Mouse (Mus musculus): ENCODE results near the gene Gm10697. TPM values are rescaled to one million over a fixed set of nuclear protein-coding genes. Genes with fewer than 3 reads are reported as not detected.
"Not testable (repeated sequence)": the region's sequence is repeated elsewhere in the genome, so short reads cannot be mapped to it uniquely, and the experiment has no call there.

Gene Gm10697
- polyA plus RNA-seq (2014; fragmentation: Nextera tagmentation; extraction: Ambion mirVana) = not detected in 2 replicates

DNA sequence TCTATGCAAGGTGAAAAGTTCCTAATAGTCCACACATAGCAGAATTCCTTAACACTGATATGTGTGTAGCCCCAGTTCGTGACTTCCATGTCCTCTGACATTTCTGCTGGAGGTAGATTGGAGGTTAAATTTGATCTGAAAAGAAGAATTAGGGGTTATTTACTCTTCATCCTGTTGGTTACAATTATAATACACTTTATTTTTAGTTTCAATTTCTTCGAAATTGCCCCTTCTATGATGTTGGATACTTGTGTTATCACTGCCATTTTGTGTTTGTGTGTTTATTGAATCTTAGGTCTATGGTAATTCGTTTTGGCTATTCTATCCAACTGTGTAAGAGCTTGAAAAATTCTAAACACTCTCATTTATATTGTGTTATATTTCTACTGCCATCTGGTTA, at the start of gene Gm10697:
Gm10697 (minus strand) TSS at position 101 of the 400 bp plus-strand sequence.
- WGBS = 40% methylated on average over 1 of the region's 3 CpGs

DNA sequence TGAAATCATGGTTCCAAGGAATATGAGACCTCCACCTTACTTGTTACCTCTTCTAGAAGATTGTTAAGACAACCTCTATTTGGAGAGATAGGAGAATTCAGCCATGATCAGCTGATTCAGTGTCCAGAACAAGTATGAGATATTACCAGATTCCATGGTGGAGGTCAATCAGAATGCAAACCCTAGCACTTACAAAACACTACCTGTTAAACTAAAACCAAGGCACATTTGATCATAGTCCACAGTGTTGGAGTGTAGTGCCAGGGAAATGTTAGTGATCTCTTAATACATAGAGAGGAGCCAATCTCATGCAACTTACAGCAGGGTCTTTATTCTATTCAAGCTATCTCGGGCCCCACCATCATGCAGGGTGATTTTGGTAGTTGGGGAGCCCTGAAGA, 42.6 kb upstream of the Gm10697 start:
- not testable (repeated sequence) for H3K4me3 ChIP-seq (ENCODE audit: low read depth, low read length); H3K4me1 ChIP-seq (ENCODE audit: control insufficient read depth, insufficient read depth, low read length); ATAC-seq (ENCODE audit: insufficient read depth, low FRiP score, low TSS enrichment); H3K27me3 ChIP-seq (ENCODE audit: control insufficient read depth, insufficient read depth, low read length); H3K9ac ChIP-seq (ENCODE audit: low read length); H3K9me3 ChIP-seq (ENCODE audit: control insufficient read depth, low read length); H3K4me2 ChIP-seq (ENCODE audit: low read depth); H3K36me3 ChIP-seq (ENCODE audit: control insufficient read depth, insufficient read depth, low read length); H3K27ac ChIP-seq (ENCODE audit: low read depth, low read length); DNase-seq (ENCODE audit: low spot score)
- WGBS = 77% methylated on average over 1 of the region's 1 CpGs

More for the DNA sequence above, at the start of gene Gm10697:
- H3K4me1 ChIP-seq (ENCODE audit: control insufficient read depth, insufficient read depth, low read length); H3K4me3 ChIP-seq (ENCODE audit: low read depth, low read length); H3K27me3 ChIP-seq (ENCODE audit: control insufficient read depth, insufficient read depth, low read length); DNase-seq (ENCODE audit: low spot score); H3K27ac ChIP-seq (ENCODE audit: low read depth, low read length); H3K36me3 ChIP-seq (ENCODE audit: control insufficient read depth, insufficient read depth, low read length); ATAC-seq (ENCODE audit: insufficient read depth, low FRiP score, low TSS enrichment); H3K4me2 ChIP-seq (ENCODE audit: low read depth); H3K9ac ChIP-seq (ENCODE audit: low read length); H3K9me3 ChIP-seq (ENCODE audit: control insufficient read depth, low read length): not testable (repeated sequence)

DNA sequence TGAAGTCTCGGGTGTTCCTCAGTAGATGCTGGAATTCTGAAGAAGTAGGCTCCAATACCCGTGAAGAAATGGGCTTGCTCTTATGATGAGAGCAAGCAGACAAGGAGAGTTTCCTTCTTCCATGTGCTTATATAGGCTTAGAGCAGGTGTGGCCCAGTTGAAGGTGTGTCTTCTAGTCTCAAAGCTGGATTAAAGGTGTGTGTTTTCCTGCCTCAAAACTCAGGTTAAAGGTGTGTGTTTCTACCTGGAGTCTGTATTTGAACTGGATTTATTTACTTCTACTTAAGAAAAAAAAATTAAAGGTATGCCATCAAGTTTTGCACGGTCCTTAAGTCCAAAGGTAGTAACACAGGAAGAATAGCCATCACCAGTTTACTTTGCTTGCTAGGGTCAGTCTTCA, 17.7 kb downstream of the Gm10697 start, which contains the start of gene Gm9125:
Gm9125 (minus strand) TSS at position 101 of the 400 bp plus-strand sequence.
- not testable (repeated sequence) for H3K36me3 ChIP-seq (ENCODE audit: control insufficient read depth, insufficient read depth, low read length); ATAC-seq (ENCODE audit: insufficient read depth, low FRiP score, low TSS enrichment); H3K9me3 ChIP-seq (ENCODE audit: control insufficient read depth, low read length); H3K9ac ChIP-seq (ENCODE audit: low read length); H3K4me3 ChIP-seq (ENCODE audit: low read depth, low read length); H3K27ac ChIP-seq (ENCODE audit: low read depth, low read length); DNase-seq (ENCODE audit: low spot score); H3K4me1 ChIP-seq (ENCODE audit: control insufficient read depth, insufficient read depth, low read length); H3K4me2 ChIP-seq (ENCODE audit: low read depth); H3K27me3 ChIP-seq (ENCODE audit: control insufficient read depth, insufficient read depth, low read length)
- WGBS = 90% methylated on average over 1 of the region's 3 CpGs

DNA sequence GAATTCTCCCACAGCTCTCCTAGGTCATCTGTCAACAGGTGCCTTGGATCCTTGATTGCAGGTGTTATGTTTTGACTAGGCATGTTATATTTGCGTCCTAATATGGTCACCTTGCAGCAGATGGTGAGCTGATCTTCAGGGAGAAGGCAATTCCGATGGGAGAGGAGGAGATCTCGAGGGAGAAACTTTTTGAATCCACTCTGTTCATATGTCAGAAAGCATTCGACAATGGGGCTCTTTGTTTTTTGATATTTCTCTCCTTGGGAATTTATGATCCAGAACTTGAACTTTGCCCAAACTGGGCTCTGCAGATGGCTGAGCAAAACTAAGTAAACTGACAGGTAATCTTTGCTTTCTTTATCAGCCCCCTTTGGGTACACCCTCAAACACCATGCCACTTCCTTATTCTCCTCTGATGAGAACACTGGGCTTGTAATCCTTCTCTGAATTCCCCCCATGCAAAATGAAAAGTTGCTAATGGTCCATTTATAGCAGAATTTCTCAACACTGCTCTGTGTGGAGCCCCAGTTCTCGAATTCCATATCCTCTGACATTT, 22.8 kb downstream of the Gm10697 start:
- H3K9ac ChIP-seq (ENCODE audit: low read length) = not testable (repeated sequence)
- WGBS = no CpG with 5 or more reads among the region's 5 CpGs

DNA sequence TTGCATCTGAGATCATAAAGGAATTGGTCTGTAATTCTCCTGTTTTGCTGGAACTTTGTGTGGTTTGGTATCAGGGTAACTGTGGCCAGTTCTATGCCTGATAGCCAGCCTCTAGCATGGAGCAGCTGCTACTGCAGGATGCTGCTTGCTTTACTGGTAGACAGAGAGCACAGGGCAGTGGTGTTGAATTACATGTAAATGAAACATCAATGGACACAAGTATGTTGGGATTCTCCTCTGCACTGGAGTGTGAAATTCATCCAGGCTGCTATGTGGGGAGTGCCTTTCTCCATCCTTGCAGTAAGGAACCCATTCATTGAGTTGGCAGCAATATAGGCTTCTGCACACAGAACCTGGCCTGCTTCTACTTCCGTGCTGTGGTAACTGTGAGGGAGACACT, 34.2 kb downstream of the Gm10697 start:
- 94% methylated on average over 1 of the region's 1 CpGs for WGBS
- not testable (repeated sequence) for H3K4me1 ChIP-seq (ENCODE audit: control insufficient read depth, insufficient read depth, low read length); DNase-seq (ENCODE audit: low spot score); H3K27me3 ChIP-seq (ENCODE audit: control insufficient read depth, insufficient read depth, low read length); ATAC-seq (ENCODE audit: insufficient read depth, low FRiP score, low TSS enrichment); H3K4me2 ChIP-seq (ENCODE audit: low read depth); H3K4me3 ChIP-seq (ENCODE audit: low read depth, low read length); H3K36me3 ChIP-seq (ENCODE audit: control insufficient read depth, insufficient read depth, low read length); H3K9me3 ChIP-seq (ENCODE audit: control insufficient read depth, low read length); H3K27ac ChIP-seq (ENCODE audit: low read depth, low read length); H3K9ac ChIP-seq (ENCODE audit: low read length)

More for the DNA sequence above, 22.8 kb downstream of the Gm10697 start:
- not testable (repeated sequence) for H3K4me2 ChIP-seq (ENCODE audit: low read depth); H3K36me3 ChIP-seq (ENCODE audit: control insufficient read depth, insufficient read depth, low read length); H3K27ac ChIP-seq (ENCODE audit: low read depth, low read length); ATAC-seq (ENCODE audit: insufficient read depth, low FRiP score, low TSS enrichment); H3K4me1 ChIP-seq (ENCODE audit: control insufficient read depth, insufficient read depth, low read length); H3K4me3 ChIP-seq (ENCODE audit: low read depth, low read length); H3K9me3 ChIP-seq (ENCODE audit: control insufficient read depth, low read length); DNase-seq (ENCODE audit: low spot score); H3K27me3 ChIP-seq (ENCODE audit: control insufficient read depth, insufficient read depth, low read length)

DNA sequence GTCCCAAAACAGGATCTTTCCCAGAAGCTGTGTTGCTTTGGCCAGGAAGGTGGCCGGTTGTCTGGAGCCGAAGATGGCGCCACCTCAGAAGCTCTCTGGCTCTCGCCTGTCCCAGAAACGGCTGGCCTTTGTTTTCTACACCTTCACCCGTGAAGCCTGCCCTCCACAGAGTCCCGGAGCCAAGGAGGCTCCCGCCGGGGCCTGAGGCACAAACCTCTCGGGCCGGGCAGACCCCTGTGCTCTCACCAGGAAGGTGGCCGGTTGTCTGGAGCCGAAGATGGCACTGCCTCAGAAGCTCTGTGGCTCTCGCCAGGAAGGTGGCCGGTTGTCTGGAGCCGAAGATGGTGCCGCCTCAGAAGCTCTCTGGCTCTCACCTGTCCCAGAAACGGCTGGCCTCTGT, 38.0 kb downstream of the Gm10697 start:
- not testable (repeated sequence) for H3K27me3 ChIP-seq (ENCODE audit: control insufficient read depth, insufficient read depth, low read length)

More for the DNA sequence above, 38.0 kb downstream of the Gm10697 start:
- WGBS = 93% methylated on average over 13 of the region's 18 CpGs
- H3K9me3 ChIP-seq (ENCODE audit: control insufficient read depth, low read length); ATAC-seq (ENCODE audit: insufficient read depth, low FRiP score, low TSS enrichment); H3K9ac ChIP-seq (ENCODE audit: low read length); H3K4me1 ChIP-seq (ENCODE audit: control insufficient read depth, insufficient read depth, low read length); H3K36me3 ChIP-seq (ENCODE audit: control insufficient read depth, insufficient read depth, low read length); DNase-seq (ENCODE audit: low spot score); H3K4me3 ChIP-seq (ENCODE audit: low read depth, low read length); H3K4me2 ChIP-seq (ENCODE audit: low read depth); H3K27ac ChIP-seq (ENCODE audit: low read depth, low read length): not testable (repeated sequence)

Other genes starting within 250 kb of the Gm10697 start
- not detected in 2 replicates for gene Tdpoz3, start 246.6 kb downstream of the Gm10697 start, polyA plus RNA-seq (2014; fragmentation: Nextera tagmentation; extraction: Ambion mirVana)
- gene Gm9117, start 129.1 kb downstream of the Gm10697 start, polyA plus RNA-seq (2014; fragmentation: Nextera tagmentation; extraction: Ambion mirVana) = not detected in 2 replicates
- not detected in 2 replicates for gene Tdpoz5, start 111.3 kb downstream of the Gm10697 start, polyA plus RNA-seq (2014; fragmentation: Nextera tagmentation; extraction: Ambion mirVana)
- gene Gm9125, start 17.8 kb downstream of the Gm10697 start, polyA plus RNA-seq (2014; fragmentation: Nextera tagmentation; extraction: Ambion mirVana) = not detected in 2 replicates
- not detected in 2 replicates for gene Gm10696, start 105.5 kb upstream of the Gm10697 start, polyA plus RNA-seq (2014; fragmentation: Nextera tagmentation; extraction: Ambion mirVana)
- gene Gm5286, start 124.1 kb upstream of the Gm10697 start, polyA plus RNA-seq (2014; fragmentation: Nextera tagmentation; extraction: Ambion mirVana) = not detected in 2 replicates
- not detected in 2 replicates for gene Gm4778, start 191.4 kb upstream of the Gm10697 start, polyA plus RNA-seq (2014; fragmentation: Nextera tagmentation; extraction: Ambion mirVana)
- gene Them4, start 237.4 kb upstream of the Gm10697 start, polyA plus RNA-seq (2014; fragmentation: Nextera tagmentation; extraction: Ambion mirVana) = 14.8 TPM in 2 replicates